Mouse (Mus musculus) thymus, adult 2 months (tissue): ENCODE data around the gene Nkain2.

Experiments used
- CTCF ChIP-seq: fragments of 200-500 bp; IDR thresholded peaks from 2 replicates; pipeline ENCODE4 v1.5.1; 2012; ENCODE audit warnings: mild to moderate bottlenecking, control low read depth, low read length, moderate library complexity, borderline replicate concordance; ENCODE audit not compliant: control insufficient read depth, poor library complexity, insufficient read depth; ENCODE audit errors: extremely low read depth
- POLR2A ChIP-seq: fragments of 200-500 bp; IDR thresholded peaks from 2 replicates; pipeline ENCODE4 v1.6.1; 2012; ENCODE audit warnings: mild to moderate bottlenecking, low read length, control low read depth, moderate library complexity; ENCODE audit not compliant: control insufficient read depth, poor library complexity, insufficient read depth; ENCODE audit errors: extremely low read depth

DNA sequence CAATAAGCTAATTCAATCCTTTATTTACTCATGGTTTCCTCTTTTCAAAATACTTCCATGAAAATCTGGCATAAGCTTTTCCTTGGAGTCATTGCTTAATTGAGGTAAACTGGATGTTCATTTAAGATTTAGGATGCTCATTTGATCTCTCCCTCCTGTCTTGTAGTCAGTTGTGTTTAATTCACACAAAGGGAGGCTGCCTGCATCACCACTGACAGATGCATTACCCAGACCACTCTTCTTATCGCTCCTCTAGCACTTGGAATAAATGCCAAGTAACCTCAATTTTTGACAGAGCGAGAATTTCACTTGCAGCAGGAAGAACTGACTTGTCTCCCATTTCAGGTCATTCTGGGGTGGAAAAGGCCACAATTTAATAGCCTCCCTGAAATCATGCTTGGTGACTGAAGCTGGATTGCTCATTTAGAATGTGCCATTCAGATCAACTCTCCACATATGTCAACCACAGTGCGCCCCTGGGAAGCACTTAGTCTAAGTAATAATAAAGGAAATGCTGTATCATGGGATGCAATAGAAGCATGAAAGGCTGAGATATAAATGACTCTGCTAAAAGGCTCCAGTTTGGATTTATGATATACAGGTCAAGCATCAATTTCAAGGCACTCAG, 107.4 kb downstream of the Nkain2 start:
- no peak for TF ChIP-seq CTCF
- TF ChIP-seq POLR2A, result no peak
